8 mouse cellular contexts compared by ENCODE assay signal in genomic region chr8:64849091-64849896, GRCm38 (mm10). TPM values are rescaled to one million over a fixed set of nuclear protein-coding genes. Genes with fewer than 3 reads are reported as not detected.
DNase-seq lines count a peak whose midpoint lies in the region; ATAC-seq and TF ChIP-seq lines count a peak whose summit lies in the region.

No protein-coding gene starts in this region.

- ATAC-seq in heart, embryonic 15.5 days (replicated peaks; ENCODE audit: insufficient number of reproducible peaks, insufficient read depth, low FRiP score, low read depth) = peak; percentile 81
- peak; percentile 78 for ATAC-seq in liver, embryonic 13.5 days (ENCODE audit: low read depth)

- H3K9ac ChIP-seq in heart, embryonic 15.5 days = peak overlapping the region; percentile 82
- peak overlapping the region; percentile 77 for H3K9ac ChIP-seq in liver, embryonic 13.5 days

- no peaks in the 10 kb centered on the region for H3K9me3 ChIP-seq in heart, embryonic 15.5 days (replicated peaks)
- no peaks in the 10 kb centered on the region for H3K9me3 ChIP-seq in liver, embryonic 13.5 days (replicated peaks)

- TF ChIP-seq POLR2A in kidney, adult 2 months (IDR thresholded peaks at IDR 0.05; ENCODE audit: low read depth, low read length) = no peak

- intact Hi-C loops in left cerebral cortex, postnatal 36 days (cut with DNase I) = loop anchor here (5.0 kb wide), 1 partner anchor 93 kb away; no protein-coding TSS in a partner anchor

- H3K4me1 ChIP-seq in kidney, adult 2 months (ENCODE audit: control insufficient read depth, insufficient read depth, low read length) = peaks cover 14% of the 10 kb centered on the region; the same call in 1 of the 2 replicates
- H3K4me1 ChIP-seq in heart, embryonic 15.5 days (replicated peaks) = peaks cover 17% of the 10 kb centered on the region; the same call in 1 of the 2 replicates
- peaks cover 18% of the 10 kb centered on the region for H3K4me1 ChIP-seq in liver, embryonic 13.5 days (replicated peaks)

- peak overlapping the region; percentile 94 for H3K4me2 ChIP-seq in heart, embryonic 15.5 days
- peak overlapping the region; percentile 86 for H3K4me2 ChIP-seq in liver, embryonic 13.5 days

- WGBS in kidney, adult 2 months = 1% methylated on average over 95 of the region's 100 CpGs
- under 1% methylated on average over 80 of the region's 100 CpGs for WGBS in heart, embryonic 15.5 days
- WGBS in liver, embryonic 13.5 days (ENCODE audit: insufficient replicate concordance) = under 1% methylated on average over 87 of the region's 100 CpGs

- H3K27me3 ChIP-seq in kidney, adult 2 months (replicated peaks; ENCODE audit: control insufficient read depth, insufficient read depth, low read length) = no peaks in the 10 kb centered on the region
- H3K27me3 ChIP-seq in heart, embryonic 15.5 days = no peaks in the 10 kb centered on the region
- H3K27me3 ChIP-seq in liver, embryonic 13.5 days = peaks cover 39% of the 10 kb centered on the region

- TF ChIP-seq CTCF in kidney, adult 2 months (conservative IDR thresholded peaks at IDR 0.05; ENCODE audit: insufficient read depth, insufficient read length, low read depth, low read length) = no peak

- no peak overlapping the region for H3K27ac ChIP-seq in kidney, adult 2 months (ENCODE audit: insufficient read depth, low read depth, low read length)
- peak overlapping the region; percentile 70 for H3K27ac ChIP-seq in heart, embryonic 15.5 days
- H3K27ac ChIP-seq in liver, embryonic 13.5 days = no peak overlapping the region

- no peaks in the 10 kb centered on the region for H3K36me3 ChIP-seq in kidney, adult 2 months (ENCODE audit: control insufficient read depth, insufficient read depth, low read length)
- H3K36me3 ChIP-seq in heart, embryonic 15.5 days = no peaks in the 10 kb centered on the region
- H3K36me3 ChIP-seq in liver, embryonic 13.5 days = no peaks in the 10 kb centered on the region

- H3K4me3 ChIP-seq in kidney, adult 2 months (ENCODE audit: insufficient read depth, low read depth, low read length) = peak overlapping the region; percentile 90
- H3K4me3 ChIP-seq in heart, embryonic 15.5 days = peak overlapping the region; percentile 93
- H3K4me3 ChIP-seq in liver, embryonic 13.5 days (replicated peaks) = peak overlapping the region; percentile 75

- peak; percentile 16 for DNase-seq in kidney, adult 2 months
- DNase-seq in kidney, adult 11 months = no peak
- DNase-seq in CD4-positive helper T cell, adult 2 months (ENCODE audit: low read depth, low spot score) = peak; percentile 14
- DNase-seq in cerebellum, adult 8-10 months = peak; percentile 19
- DNase-seq in liver, embryonic 13.5 days = no peak
- peak; percentile 63 for DNase-seq in right cerebral cortex, postnatal 25 days
- no peak for DNase-seq in left cerebral cortex, postnatal 36 days (ENCODE audit: low spot score in 2 of 2)

RNA-seq across cellular contexts. Expression of gene Klhl2, which starts 0.5 kb away (rescaled TPM):
- 14.0 and 15.6 TPM in 2 replicates for polyA plus RNA-seq in kidney, adult 2 months (2012; rRNA removed)
- 11.3 and 11.5 TPM in 2 replicates for polyA plus RNA-seq in heart, embryonic 15.5 days (2015; fragmentation: Nextera tagmentation; extraction: Ambion mirVana)
- 3.8 and 4.0 TPM in 2 replicates for polyA plus RNA-seq in liver, embryonic 13.5 days (2015; fragmentation: Nextera tagmentation; extraction: Ambion mirVana)
- total RNA-seq in left cerebral cortex, postnatal 36 days (2021) = 100 to 1,000 TPM; 166 to 172 TPM

Comparison
In these comparisons a context has a peak if more than half of its experiments do, and no peak if none do; other contexts are left out.
1. DNase-seq: peak in kidney, adult 2 months (single experiment), CD4-positive helper T cell, adult 2 months (single experiment), cerebellum, adult 8-10 months (single experiment) and right cerebral cortex, postnatal 25 days (single experiment); none in kidney, adult 11 months (single experiment), liver, embryonic 13.5 days (single experiment) and left cerebral cortex, postnatal 36 days (0 of 2).
2. Peak in every context shown above with its lines, with median percentiles within 50 percentile points of each other: H3K4me3 ChIP-seq.